Comparison of ENCODE assay signal across 8 mouse cellular contexts in genomic region chr4:143118843-143119242, GRCm38 (mm10).
DNase-seq lines count a peak whose midpoint lies in the region; ATAC-seq and TF ChIP-seq lines count a peak whose summit lies in the region.

No protein-coding gene starts in this region.

- WGBS in forebrain, embryonic 10.5 days: 66% methylated on average over 4 of the region's 4 CpGs
- 71% methylated on average over 4 of the region's 4 CpGs for WGBS in forebrain, embryonic 11.5 days
- WGBS in kidney, embryonic 16.5 days: 42% methylated on average over 4 of the region's 4 CpGs
- 49% methylated on average over 4 of the region's 4 CpGs for WGBS in forebrain, postnatal 0 days

- H3K9ac ChIP-seq in forebrain, embryonic 11.5 days (ENCODE audit: low read length): no peak overlapping the region
- no peak overlapping the region for H3K9ac ChIP-seq in kidney, embryonic 16.5 days (replicated peaks; ENCODE audit: low read length)
- no peak overlapping the region for H3K9ac ChIP-seq in forebrain, postnatal 0 days

- H3K27me3 ChIP-seq in forebrain, embryonic 10.5 days (ENCODE audit: poor library complexity, severe bottlenecking): no peaks in the 10 kb centered on the region
- no peaks in the 10 kb centered on the region for H3K27me3 ChIP-seq in forebrain, embryonic 11.5 days (ENCODE audit: control insufficient read depth, insufficient read depth, low read length)
- H3K27me3 ChIP-seq in kidney, embryonic 16.5 days (ENCODE audit: insufficient read depth, low read length): no peaks in the 10 kb centered on the region
- no peaks in the 10 kb centered on the region for H3K27me3 ChIP-seq in forebrain, postnatal 0 days (ENCODE audit: insufficient read depth, low read length)

- no peak overlapping the region for H3K4me3 ChIP-seq in forebrain, embryonic 10.5 days
- H3K4me3 ChIP-seq in forebrain, embryonic 11.5 days (ENCODE audit: low read depth, low read length): no peak overlapping the region
- no peak overlapping the region for H3K4me3 ChIP-seq in kidney, embryonic 16.5 days (ENCODE audit: low read length)
- no peak overlapping the region for H3K4me3 ChIP-seq in forebrain, postnatal 0 days (ENCODE audit: low read depth, low read length)

- no peak for ATAC-seq in forebrain, embryonic 11.5 days (replicated peaks; ENCODE audit: low FRiP score)
- 0 out of 2 replicates have a peak, but pooled peaks have one; percentile 32 for ATAC-seq in kidney, embryonic 16.5 days (ENCODE audit: low FRiP score, low TSS enrichment)
- no peak for ATAC-seq in forebrain, postnatal 0 days

- H3K36me3 ChIP-seq in forebrain, embryonic 10.5 days (replicated peaks): peaks cover 29% of the 10 kb centered on the region
- H3K36me3 ChIP-seq in forebrain, embryonic 11.5 days (ENCODE audit: control insufficient read depth, insufficient read depth, low read length): no peaks in the 10 kb centered on the region; the same call in 1 of the 2 replicates
- no peaks in the 10 kb centered on the region for H3K36me3 ChIP-seq in kidney, embryonic 16.5 days (ENCODE audit: insufficient read depth, low read length)
- no peaks in the 10 kb centered on the region for H3K36me3 ChIP-seq in forebrain, postnatal 0 days (ENCODE audit: insufficient read depth)

- H3K27ac ChIP-seq in forebrain, embryonic 10.5 days: peak overlapping the region; percentile 40; the same call in 1 of the 2 replicates
- no peak overlapping the region for H3K27ac ChIP-seq in forebrain, embryonic 11.5 days (ENCODE audit: low read depth, low read length)
- H3K27ac ChIP-seq in kidney, embryonic 16.5 days (ENCODE audit: low read length): peak overlapping the region; percentile 16; the same call in 1 of the 2 replicates
- H3K27ac ChIP-seq in forebrain, postnatal 0 days (ENCODE audit: low read depth, low read length): no peak overlapping the region

- no peak overlapping the region for H3K4me2 ChIP-seq in forebrain, embryonic 11.5 days (ENCODE audit: low read depth, low read length, severe bottlenecking)
- H3K4me2 ChIP-seq in kidney, embryonic 16.5 days (replicated peaks; ENCODE audit: low read depth, low read length): no peak overlapping the region
- H3K4me2 ChIP-seq in forebrain, postnatal 0 days (ENCODE audit: low read depth): no peak overlapping the region

- no peaks in the 10 kb centered on the region for H3K9me3 ChIP-seq in forebrain, embryonic 10.5 days
- H3K9me3 ChIP-seq in forebrain, embryonic 11.5 days (ENCODE audit: control insufficient read depth, low read length): no peaks in the 10 kb centered on the region
- no peaks in the 10 kb centered on the region for H3K9me3 ChIP-seq in kidney, embryonic 16.5 days (ENCODE audit: low read length)
- H3K9me3 ChIP-seq in forebrain, postnatal 0 days (ENCODE audit: low read length): no peaks in the 10 kb centered on the region

- DNase-seq in forebrain, embryonic 10.5 days (ENCODE audit: extremely low spot score, low spot score): no peak
- DNase-seq in forebrain, embryonic 11.5 days (ENCODE audit: low spot score): no peak
- peak; percentile 96 for DNase-seq in adipocyte (ENCODE audit: low spot score)
- peak; percentile 66 for DNase-seq in fibroblast of lung, adult 2 months (ENCODE audit: low read depth)
- peak; percentile 34 for DNase-seq in ovary, postnatal 14 days (ENCODE audit: low spot score)
- no peak for DNase-seq in forebrain, postnatal 0 days
- no peak for DNase-seq in thymus, postnatal 36 days

- H3K4me1 ChIP-seq in forebrain, embryonic 10.5 days: peaks cover 33% of the 10 kb centered on the region
- no peaks in the 10 kb centered on the region for H3K4me1 ChIP-seq in forebrain, embryonic 11.5 days (replicated peaks; ENCODE audit: control insufficient read depth, insufficient read depth, low read length)
- peaks cover 17% of the 10 kb centered on the region for H3K4me1 ChIP-seq in kidney, embryonic 16.5 days (ENCODE audit: insufficient read depth, low read length)
- no peaks in the 10 kb centered on the region; the same call in none of the 2 replicates for H3K4me1 ChIP-seq in forebrain, postnatal 0 days (ENCODE audit: insufficient read depth)

- TF ChIP-seq CTCF in forebrain, postnatal 0 days (IDR thresholded peaks at IDR 0.05; ENCODE audit: low read depth): no peak

Comparison
In these comparisons a context has a peak if more than half of its experiments do, and no peak if none do; other contexts are left out.
1. H3K27ac ChIP-seq: peak in forebrain, embryonic 10.5 days (single experiment) and kidney, embryonic 16.5 days (single experiment); none in forebrain, embryonic 11.5 days (single experiment) and forebrain, postnatal 0 days (single experiment).
2. DNase-seq: peak in adipocyte (single experiment), fibroblast of lung, adult 2 months (single experiment) and ovary, postnatal 14 days (single experiment); none in forebrain, embryonic 10.5 days (single experiment), forebrain, embryonic 11.5 days (single experiment), forebrain, postnatal 0 days (single experiment) and thymus, postnatal 36 days (0 of 2).